Mouse (Mus musculus): Measurements from ENCODE around the gene Cytip. TPM values are rescaled to one million over a fixed set of nuclear protein-coding genes. Genes with fewer than 3 reads are reported as not detected.

Gene Cytip
- polyA plus RNA-seq (2014; fragmentation: Nextera tagmentation; extraction: Ambion mirVana): 0.46 and 0.95 TPM in 2 replicates

GRCm38 (mm10) chr2:58195346-58195745, at the start of gene Cytip:
Gene Cytip (minus strand): TSS chr2:58195532.
- Histone ChIP-seq H3K9ac (replicated peaks; ENCODE audit: low read depth, low read length) (no peak within 1 kb of the TSS), H3K4me2 (replicated peaks; ENCODE audit: low read depth, low read length) (no peak within 1 kb of the TSS), H3K27me3 (ENCODE audit: control insufficient read depth, insufficient read depth, low read length) (no peaks in the 10 kb centered on the region), H3K9me3 (ENCODE audit: control insufficient read depth, low read depth, low read length) (no peaks in the 10 kb centered on the region), H3K4me3 (ENCODE audit: low read depth, low read length) (no peak within 1 kb of the TSS), H3K4me1 (ENCODE audit: control insufficient read depth, insufficient read depth, low read length) (no peaks in the 10 kb centered on the region), H3K36me3 (ENCODE audit: control insufficient read depth, insufficient read depth, low read length) (no peaks in the 10 kb centered on the region), H3K27ac (ENCODE audit: low read length) (no peak within 1 kb of the TSS)
- ATAC-seq (ENCODE audit: insufficient number of reproducible peaks, insufficient read depth, low FRiP score, low read depth): no peak
- WGBS: 63% methylated on average over 4 of the region's 4 CpGs

DNA sequence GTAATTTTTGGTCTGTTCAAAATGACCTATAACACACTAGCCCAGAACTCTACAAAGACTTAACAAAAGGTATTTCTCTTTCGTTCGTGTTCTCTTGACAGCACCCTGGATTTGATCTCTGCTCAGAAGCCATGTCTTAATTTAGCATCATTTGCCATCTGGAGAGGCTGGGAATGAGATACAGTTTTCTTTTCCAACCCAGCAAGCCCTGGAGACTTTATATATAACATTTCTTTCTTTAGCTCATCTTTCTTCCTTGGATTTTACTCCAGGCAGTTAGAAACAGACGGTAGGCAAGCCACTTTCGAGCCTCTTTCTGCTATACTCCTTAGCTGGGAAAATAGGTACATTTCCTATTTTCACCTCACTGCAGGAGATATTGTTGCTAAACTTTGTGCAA, 45.3 kb upstream of the Cytip start:
- no peak for ATAC-seq (ENCODE audit: insufficient number of reproducible peaks, insufficient read depth, low FRiP score, low read depth)
- Histone ChIP-seq H3K9me3 (ENCODE audit: control insufficient read depth, low read depth, low read length) (no peaks in the 10 kb centered on the region), H3K4me2 (replicated peaks; ENCODE audit: low read depth, low read length) (no peak overlapping the region), H3K27ac (ENCODE audit: low read length) (no peak overlapping the region), H3K4me3 (ENCODE audit: low read depth, low read length) (no peak overlapping the region), H3K9ac (replicated peaks; ENCODE audit: low read depth, low read length) (no peak overlapping the region), H3K4me1 (ENCODE audit: control insufficient read depth, insufficient read depth, low read length) (no peaks in the 10 kb centered on the region), H3K36me3 (ENCODE audit: control insufficient read depth, insufficient read depth, low read length) (no peaks in the 10 kb centered on the region), H3K27me3 (ENCODE audit: control insufficient read depth, insufficient read depth, low read length) (no peaks in the 10 kb centered on the region)
- WGBS: 79% methylated on average over 4 of the region's 4 CpGs

- no peaks in the 10 kb centered on the region for H3K9me3 ChIP-seq (ENCODE audit: control insufficient read depth, low read depth, low read length)
- H3K9ac ChIP-seq (replicated peaks; ENCODE audit: low read depth, low read length): no peak overlapping the region
- H3K27me3 ChIP-seq (ENCODE audit: control insufficient read depth, insufficient read depth, low read length): no peaks in the 10 kb centered on the region
- H3K4me3 ChIP-seq (ENCODE audit: low read depth, low read length): no peak overlapping the region
- H3K4me2 ChIP-seq (replicated peaks; ENCODE audit: low read depth, low read length): no peak overlapping the region
- 72% methylated on average over 2 of the region's 2 CpGs for WGBS
- ATAC-seq (ENCODE audit: insufficient number of reproducible peaks, insufficient read depth, low FRiP score, low read depth): no peak
- H3K27ac ChIP-seq (ENCODE audit: low read length): no peak overlapping the region
- H3K4me1 ChIP-seq (ENCODE audit: control insufficient read depth, insufficient read depth, low read length): no peaks in the 10 kb centered on the region
- no peaks in the 10 kb centered on the region for H3K36me3 ChIP-seq (ENCODE audit: control insufficient read depth, insufficient read depth, low read length)
Observed at GRCm38 (mm10) chr2:58237487-58237886, 42.2 kb upstream of the Cytip start.

- Histone ChIP-seq H3K4me1 (ENCODE audit: control insufficient read depth, insufficient read depth, low read length) (no peaks in the 10 kb centered on the region), H3K4me3 (ENCODE audit: low read depth, low read length) (no peak overlapping the region), H3K9ac (replicated peaks; ENCODE audit: low read depth, low read length) (no peak overlapping the region), H3K4me2 (replicated peaks; ENCODE audit: low read depth, low read length) (no peak overlapping the region), H3K27me3 (ENCODE audit: control insufficient read depth, insufficient read depth, low read length) (no peaks in the 10 kb centered on the region), H3K27ac (ENCODE audit: low read length) (no peak overlapping the region), H3K9me3 (ENCODE audit: control insufficient read depth, low read depth, low read length) (no peaks in the 10 kb centered on the region), H3K36me3 (ENCODE audit: control insufficient read depth, insufficient read depth, low read length) (no peaks in the 10 kb centered on the region)
- 57% methylated on average over 6 of the region's 6 CpGs for WGBS
- ATAC-seq (ENCODE audit: insufficient number of reproducible peaks, insufficient read depth, low FRiP score, low read depth): no peak
Observed at GRCm38 (mm10) chr2:58199442-58199841, 4.1 kb upstream of the Cytip start.

DNA sequence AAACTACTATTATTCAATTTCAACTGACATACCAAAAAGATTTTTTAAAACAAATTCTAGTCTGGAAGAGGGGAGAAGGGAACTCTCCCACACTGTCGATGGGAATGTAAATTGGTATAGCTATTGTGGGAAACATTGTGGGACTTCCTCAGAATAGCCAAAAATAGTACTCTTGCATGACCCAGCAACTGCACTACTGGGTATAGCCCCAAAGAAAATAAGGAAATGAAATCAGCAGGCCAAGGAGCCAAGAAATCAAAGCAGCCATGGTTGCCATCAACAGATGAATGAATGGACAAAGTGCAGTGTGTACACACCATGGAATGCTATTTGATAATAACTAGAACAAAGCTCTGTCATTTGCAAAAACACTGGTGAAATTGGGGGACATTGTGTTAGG, 1.5 kb upstream of the Cytip start:
- Histone ChIP-seq H3K9me3 (ENCODE audit: control insufficient read depth, low read depth, low read length) (no peaks in the 10 kb centered on the region), H3K27ac (ENCODE audit: low read length) (no peak overlapping the region), H3K4me1 (ENCODE audit: control insufficient read depth, insufficient read depth, low read length) (no peaks in the 10 kb centered on the region), H3K36me3 (ENCODE audit: control insufficient read depth, insufficient read depth, low read length) (no peaks in the 10 kb centered on the region), H3K27me3 (ENCODE audit: control insufficient read depth, insufficient read depth, low read length) (no peaks in the 10 kb centered on the region), H3K4me2 (replicated peaks; ENCODE audit: low read depth, low read length) (no peak overlapping the region), H3K4me3 (ENCODE audit: low read depth, low read length) (no peak overlapping the region), H3K9ac (replicated peaks; ENCODE audit: low read depth, low read length) (no peak overlapping the region)
- WGBS: 51% methylated on average over 1 of the region's 1 CpGs
- no peak for ATAC-seq (ENCODE audit: insufficient number of reproducible peaks, insufficient read depth, low FRiP score, low read depth)

DNA sequence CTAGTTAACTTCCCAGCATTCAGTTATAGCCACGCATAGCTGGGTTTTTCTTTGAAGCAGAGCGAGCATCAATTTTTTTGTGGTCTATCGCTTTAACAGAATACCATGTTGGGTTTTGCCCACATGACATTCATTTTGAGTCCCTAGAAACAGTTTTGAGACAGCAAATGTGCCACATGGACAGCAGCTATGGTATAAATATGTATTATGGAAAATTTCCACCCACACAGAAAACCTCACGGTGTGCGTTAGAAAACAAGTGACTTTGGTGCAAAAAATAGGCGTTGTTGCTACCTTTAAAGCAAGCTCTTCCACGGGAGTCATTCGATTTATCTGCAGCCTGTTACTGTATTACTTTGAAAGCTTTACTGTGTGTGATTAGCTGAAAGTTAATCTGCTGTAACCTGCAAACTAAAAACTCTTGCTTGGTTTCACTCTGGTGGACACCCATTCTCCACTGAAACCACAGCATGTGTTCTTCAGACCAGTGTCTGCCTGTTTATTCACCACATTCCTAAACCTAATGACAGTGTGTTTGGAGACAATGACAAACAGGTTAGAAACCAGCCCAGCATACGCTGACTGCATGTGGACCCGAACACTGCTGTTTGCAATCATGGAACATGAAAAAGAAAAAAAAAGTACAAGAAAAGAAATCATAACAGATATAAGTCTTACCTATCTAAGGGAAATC, 763 bp downstream of the Cytip start:
- Histone ChIP-seq H3K9me3 (ENCODE audit: control insufficient read depth, low read depth, low read length) (no peaks in the 10 kb centered on the region), H3K27me3 (ENCODE audit: control insufficient read depth, insufficient read depth, low read length) (no peaks in the 10 kb centered on the region), H3K9ac (replicated peaks; ENCODE audit: low read depth, low read length) (no peak overlapping the region), H3K4me3 (ENCODE audit: low read depth, low read length) (no peak overlapping the region), H3K27ac (ENCODE audit: low read length) (no peak overlapping the region), H3K36me3 (ENCODE audit: control insufficient read depth, insufficient read depth, low read length) (no peaks in the 10 kb centered on the region), H3K4me1 (ENCODE audit: control insufficient read depth, insufficient read depth, low read length) (no peaks in the 10 kb centered on the region), H3K4me2 (replicated peaks; ENCODE audit: low read depth, low read length) (no peak overlapping the region)
- 81% methylated on average over 10 of the region's 10 CpGs for WGBS
- no peak for ATAC-seq (ENCODE audit: insufficient number of reproducible peaks, insufficient read depth, low FRiP score, low read depth)

GRCm38 (mm10) chr2:58192160-58192559, 3.2 kb downstream of the Cytip start:
- Histone ChIP-seq H3K9ac (replicated peaks; ENCODE audit: low read depth, low read length) (no peak overlapping the region), H3K27ac (ENCODE audit: low read length) (no peak overlapping the region), H3K4me2 (replicated peaks; ENCODE audit: low read depth, low read length) (no peak overlapping the region), H3K4me3 (ENCODE audit: low read depth, low read length) (no peak overlapping the region), H3K27me3 (ENCODE audit: control insufficient read depth, insufficient read depth, low read length) (no peaks in the 10 kb centered on the region), H3K4me1 (ENCODE audit: control insufficient read depth, insufficient read depth, low read length) (no peaks in the 10 kb centered on the region), H3K36me3 (ENCODE audit: control insufficient read depth, insufficient read depth, low read length) (no peaks in the 10 kb centered on the region), H3K9me3 (ENCODE audit: control insufficient read depth, low read depth, low read length) (no peaks in the 10 kb centered on the region)
- WGBS: 88% methylated on average over 5 of the region's 5 CpGs
- ATAC-seq (ENCODE audit: insufficient number of reproducible peaks, insufficient read depth, low FRiP score, low read depth): no peak

DNA sequence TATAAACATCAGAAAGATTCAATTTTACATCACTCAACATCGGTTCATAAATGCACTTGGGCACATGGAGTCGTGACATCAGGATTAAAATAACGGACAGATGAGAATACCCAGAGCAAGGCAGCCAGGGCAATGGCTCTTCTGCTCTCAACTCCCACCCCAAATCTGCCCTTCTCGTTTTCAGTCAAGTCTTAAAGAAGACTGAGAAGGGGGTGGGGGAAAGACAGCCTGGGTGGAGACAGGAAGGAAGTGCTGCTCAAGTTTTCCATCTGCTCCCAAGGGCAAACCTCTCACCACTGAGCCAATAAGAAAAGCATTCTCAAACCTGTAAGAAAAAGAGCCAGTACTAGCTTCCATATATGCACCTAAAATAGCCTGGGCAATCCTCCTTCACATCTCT, 5.8 kb downstream of the Cytip start:
- H3K36me3 ChIP-seq (ENCODE audit: control insufficient read depth, insufficient read depth, low read length): no peaks in the 10 kb centered on the region
- no peaks in the 10 kb centered on the region for H3K9me3 ChIP-seq (ENCODE audit: control insufficient read depth, low read depth, low read length)
- no peak overlapping the region for H3K4me2 ChIP-seq (replicated peaks; ENCODE audit: low read depth, low read length)
- no peak overlapping the region for H3K4me3 ChIP-seq (ENCODE audit: low read depth, low read length)
- H3K9ac ChIP-seq (replicated peaks; ENCODE audit: low read depth, low read length): no peak overlapping the region
- H3K27ac ChIP-seq (ENCODE audit: low read length): no peak overlapping the region
- WGBS: 53% methylated on average over 4 of the region's 4 CpGs
- H3K4me1 ChIP-seq (ENCODE audit: control insufficient read depth, insufficient read depth, low read length): no peaks in the 10 kb centered on the region
- ATAC-seq (ENCODE audit: insufficient number of reproducible peaks, insufficient read depth, low FRiP score, low read depth): no peak
- no peaks in the 10 kb centered on the region for H3K27me3 ChIP-seq (ENCODE audit: control insufficient read depth, insufficient read depth, low read length)

GRCm38 (mm10) chr2:58188903-58189302, 6.4 kb downstream of the Cytip start:
- Histone ChIP-seq H3K4me2 (replicated peaks; ENCODE audit: low read depth, low read length) (no peak overlapping the region), H3K36me3 (ENCODE audit: control insufficient read depth, insufficient read depth, low read length) (no peaks in the 10 kb centered on the region), H3K4me3 (ENCODE audit: low read depth, low read length) (no peak overlapping the region), H3K9me3 (ENCODE audit: control insufficient read depth, low read depth, low read length) (no peaks in the 10 kb centered on the region), H3K27me3 (ENCODE audit: control insufficient read depth, insufficient read depth, low read length) (no peaks in the 10 kb centered on the region), H3K4me1 (ENCODE audit: control insufficient read depth, insufficient read depth, low read length) (no peaks in the 10 kb centered on the region), H3K9ac (replicated peaks; ENCODE audit: low read depth, low read length) (no peak overlapping the region), H3K27ac (ENCODE audit: low read length) (no peak overlapping the region)
- ATAC-seq (ENCODE audit: insufficient number of reproducible peaks, insufficient read depth, low FRiP score, low read depth): no peak
- WGBS: 26% methylated on average over 1 of the region's 1 CpGs

Data from stomach, embryonic 14.5 days (tissue).